Mouse (Mus musculus): Measurements from ENCODE around the gene Tmem132c. TPM values are rescaled to one million over a fixed set of nuclear protein-coding genes. Genes with fewer than 3 reads are reported as not detected.

Tmem132c gene
- under 1 TPM in 1 of 26 experiments, not detected in 25; 0.16 TPM for total RNA-seq (2018; cell fraction: chromatin; rRNA removed)
- total RNA-seq (2018; cell fraction: cytosol; rRNA removed): not detected
- not detected for total RNA-seq (2018; cell fraction: nucleus; rRNA removed)
- polyA plus RNA-seq (2018): not detected in 3 replicates

- H3K79me2 ChIP-seq (ENCODE audit: inconsistent target): no peaks in the 10 kb centered on the region
- no peaks in the 10 kb centered on the region for H3K36me3 ChIP-seq (ENCODE audit: inconsistent target)
- H3K4me3 ChIP-seq (ENCODE audit: inconsistent target): no peak within 1 kb of the TSS
- no peak within 1 kb of the TSS for H3K27ac ChIP-seq
- WGBS (ENCODE audit: missing documents): 7% methylated on average over 55 of the region's 58 CpGs
Measured at GRCm38 (mm10) chr5:127241136-127241924, at the start of gene Tmem132c. TSS of gene Tmem132c (plus strand) at chr5:127241808.

DNA sequence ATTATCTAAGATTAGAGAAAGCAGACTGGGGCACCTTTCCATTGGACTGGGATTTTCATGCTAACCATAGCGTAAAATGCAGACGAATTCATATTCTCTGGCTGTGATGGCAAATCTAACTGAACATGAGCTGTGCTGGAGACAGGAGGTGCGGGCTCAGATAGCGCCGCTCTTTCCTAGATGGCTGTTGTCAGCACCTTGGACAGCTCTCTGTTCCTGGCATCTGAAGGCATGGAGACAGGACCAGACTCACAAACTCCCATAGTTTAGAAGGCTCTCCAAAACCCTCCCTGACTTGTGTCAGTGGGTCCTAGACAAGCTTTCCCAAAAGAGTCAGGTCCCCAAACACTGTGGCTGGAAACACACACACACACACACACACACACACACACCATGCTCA, 49.7 kb upstream of the Tmem132c start:
- no peak overlapping the region for H3K27ac ChIP-seq
- H3K36me3 ChIP-seq (ENCODE audit: inconsistent target): no peaks in the 10 kb centered on the region
- no peak overlapping the region for H3K4me3 ChIP-seq (ENCODE audit: inconsistent target)
- H3K79me2 ChIP-seq (ENCODE audit: inconsistent target): no peaks in the 10 kb centered on the region
- 38% methylated on average over 5 of the region's 5 CpGs for WGBS (ENCODE audit: missing documents)

- WGBS (ENCODE audit: missing documents): 60% methylated on average over 4 of the region's 4 CpGs
- H3K36me3 ChIP-seq (ENCODE audit: inconsistent target): no peaks in the 10 kb centered on the region
- H3K4me3 ChIP-seq (ENCODE audit: inconsistent target): no peak overlapping the region
- no peak overlapping the region for H3K27ac ChIP-seq
- H3K79me2 ChIP-seq (ENCODE audit: inconsistent target): no peaks in the 10 kb centered on the region
Measured at GRCm38 (mm10) chr5:127198850-127199249, 42.8 kb upstream of the Tmem132c start.

- Histone ChIP-seq H3K27ac (no peak overlapping the region), H3K4me3 (ENCODE audit: inconsistent target) (no peak overlapping the region), H3K36me3 (ENCODE audit: inconsistent target) (no peaks in the 10 kb centered on the region), H3K79me2 (ENCODE audit: inconsistent target) (no peaks in the 10 kb centered on the region)
- 78% methylated on average over 6 of the region's 8 CpGs for WGBS (ENCODE audit: missing documents)
Measured at GRCm38 (mm10) chr5:127204881-127205280, 36.7 kb upstream of the Tmem132c start.

- WGBS (ENCODE audit: missing documents): 79% methylated on average over 3 of the region's 3 CpGs
- Histone ChIP-seq H3K27ac (no peak overlapping the region), H3K4me3 (ENCODE audit: inconsistent target) (no peak overlapping the region), H3K36me3 (ENCODE audit: inconsistent target) (no peaks in the 10 kb centered on the region), H3K79me2 (ENCODE audit: inconsistent target) (no peaks in the 10 kb centered on the region)
Measured at GRCm38 (mm10) chr5:127216389-127216788, 25.2 kb upstream of the Tmem132c start.

DNA sequence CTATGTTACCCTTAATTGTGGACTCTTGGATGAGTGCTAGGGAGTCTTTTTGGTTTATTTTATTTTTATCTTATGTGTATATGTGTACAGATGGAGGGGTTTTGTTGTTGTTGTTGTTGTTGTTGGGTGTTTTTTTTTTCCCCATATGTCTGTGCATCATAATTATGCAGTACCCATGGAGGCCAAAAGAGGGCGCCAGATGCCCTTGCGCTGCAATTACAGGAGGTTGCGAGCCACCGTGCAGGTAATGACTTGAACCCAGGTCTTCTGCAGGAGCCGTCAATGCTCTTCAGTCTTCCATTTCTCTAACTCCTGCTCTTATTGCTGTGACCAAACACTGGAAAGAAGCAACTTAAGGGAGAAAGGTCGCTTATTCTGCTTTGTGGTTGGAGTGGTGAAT, 23.9 kb upstream of the Tmem132c start:
- WGBS (ENCODE audit: missing documents): 66% methylated on average over 6 of the region's 6 CpGs
- Histone ChIP-seq H3K36me3 (ENCODE audit: inconsistent target) (no peaks in the 10 kb centered on the region), H3K27ac (no peak overlapping the region), H3K79me2 (ENCODE audit: inconsistent target) (no peaks in the 10 kb centered on the region), H3K4me3 (ENCODE audit: inconsistent target) (no peak overlapping the region)

GRCm38 (mm10) chr5:127227929-127228595, 13.5 kb upstream of the Tmem132c start:
- Histone ChIP-seq H3K27ac (no peak overlapping the region), H3K36me3 (ENCODE audit: inconsistent target) (no peaks in the 10 kb centered on the region), H3K79me2 (ENCODE audit: inconsistent target) (no peaks in the 10 kb centered on the region), H3K4me3 (ENCODE audit: inconsistent target) (no peak overlapping the region)
- 6% methylated on average over 14 of the region's 14 CpGs for WGBS (ENCODE audit: missing documents)

GRCm38 (mm10) chr5:127234715-127235114, 6.9 kb upstream of the Tmem132c start:
- Histone ChIP-seq H3K4me3 (ENCODE audit: inconsistent target) (no peak overlapping the region), H3K36me3 (ENCODE audit: inconsistent target) (no peaks in the 10 kb centered on the region), H3K79me2 (ENCODE audit: inconsistent target) (no peaks in the 10 kb centered on the region), H3K27ac (no peak overlapping the region)
- WGBS (ENCODE audit: missing documents): 9% methylated on average over 7 of the region's 7 CpGs

DNA sequence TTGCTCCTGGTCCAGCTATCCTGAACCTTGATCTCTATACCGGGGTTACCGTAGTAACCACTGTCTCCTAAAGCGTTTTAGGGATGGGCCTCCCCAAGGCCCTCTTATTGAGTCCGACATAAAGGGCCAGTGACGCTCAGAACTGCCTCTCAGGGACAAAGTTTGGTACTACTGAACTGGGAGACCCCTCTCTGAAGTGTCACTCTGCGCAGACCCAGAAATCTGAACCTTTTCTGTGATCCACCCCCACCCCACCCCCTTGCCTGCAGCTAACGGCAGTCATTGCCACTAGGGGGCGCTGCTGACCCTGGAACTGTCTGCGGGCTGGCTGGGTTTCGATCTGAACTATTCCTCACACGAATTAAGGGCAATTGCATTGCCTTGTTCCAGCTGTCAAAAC, 6.4 kb upstream of the Tmem132c start:
- WGBS (ENCODE audit: missing documents): 8% methylated on average over 11 of the region's 11 CpGs
- no peaks in the 10 kb centered on the region for H3K36me3 ChIP-seq (ENCODE audit: inconsistent target)
- no peak overlapping the region for H3K4me3 ChIP-seq (ENCODE audit: inconsistent target)
- H3K27ac ChIP-seq: no peak overlapping the region
- H3K79me2 ChIP-seq (ENCODE audit: inconsistent target): no peaks in the 10 kb centered on the region

- Histone ChIP-seq H3K36me3 (ENCODE audit: inconsistent target) (no peaks in the 10 kb centered on the region), H3K4me3 (ENCODE audit: inconsistent target) (no peak overlapping the region), H3K27ac (no peak overlapping the region), H3K79me2 (ENCODE audit: inconsistent target) (no peaks in the 10 kb centered on the region)
- 60% methylated on average over 7 of the region's 7 CpGs for WGBS (ENCODE audit: missing documents)
Measured at GRCm38 (mm10) chr5:127239706-127240105, 1.9 kb upstream of the Tmem132c start.

GRCm38 (mm10) chr5:127240646-127241045, 962 bp upstream of the Tmem132c start:
- 24% methylated on average over 4 of the region's 4 CpGs for WGBS (ENCODE audit: missing documents)
- H3K4me3 ChIP-seq (ENCODE audit: inconsistent target): no peak overlapping the region
- no peaks in the 10 kb centered on the region for H3K79me2 ChIP-seq (ENCODE audit: inconsistent target)

DNA sequence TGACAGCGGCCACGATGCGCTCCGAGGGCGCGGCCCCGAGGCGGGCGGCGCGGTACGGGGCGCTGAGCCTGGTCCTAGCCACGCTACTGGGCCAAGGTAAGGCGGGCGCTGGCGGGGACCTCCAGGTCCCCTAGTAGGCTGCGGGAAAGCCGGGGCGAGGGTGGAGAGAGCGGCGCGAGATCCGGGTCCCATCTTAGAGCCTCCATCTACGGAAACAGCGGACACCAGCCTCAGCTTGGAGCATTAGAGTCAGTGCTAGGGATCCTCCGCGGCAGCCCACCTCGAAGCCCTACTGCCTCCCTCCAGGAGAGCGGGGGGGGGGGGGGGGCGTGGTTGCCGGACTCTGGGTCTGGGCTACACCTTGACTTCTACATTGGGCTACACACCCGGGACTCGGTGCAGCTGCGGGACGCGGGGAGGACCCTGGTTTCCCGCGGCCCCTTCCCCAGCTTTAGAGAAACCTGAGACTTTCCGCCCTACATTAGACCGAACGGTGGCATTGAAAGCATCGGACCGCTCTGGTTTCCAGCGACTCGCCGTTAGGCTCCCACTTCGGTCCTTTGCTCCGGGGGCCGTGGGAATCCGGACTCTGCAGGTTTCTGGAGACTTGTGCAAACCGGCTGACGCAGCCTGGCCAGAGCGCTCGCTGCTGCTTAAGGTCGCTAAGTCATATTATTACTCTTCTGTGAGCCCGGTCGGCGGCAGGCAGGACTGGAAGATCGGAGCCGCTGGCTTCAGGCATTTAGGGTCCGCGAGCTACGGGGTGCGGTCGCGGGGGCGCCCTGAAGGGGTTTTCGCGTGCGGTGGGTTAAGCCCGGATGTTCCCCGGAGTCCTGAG, 536 bp downstream of the Tmem132c start:
- no peak overlapping the region for H3K27ac ChIP-seq
- H3K4me3 ChIP-seq (ENCODE audit: inconsistent target): no peak overlapping the region
- H3K79me2 ChIP-seq (ENCODE audit: inconsistent target): no peaks in the 10 kb centered on the region
- no peaks in the 10 kb centered on the region for H3K36me3 ChIP-seq (ENCODE audit: inconsistent target)
- WGBS (ENCODE audit: missing documents): 4% methylated on average over 70 of the region's 73 CpGs

More at GRCm38 (mm10) chr5:127240646-127241045, 962 bp upstream of the Tmem132c start:
- H3K36me3 ChIP-seq (ENCODE audit: inconsistent target): no peaks in the 10 kb centered on the region
- no peak overlapping the region for H3K27ac ChIP-seq

- Histone ChIP-seq H3K79me2 (ENCODE audit: inconsistent target) (no peaks in the 10 kb centered on the region), H3K27ac (no peak overlapping the region), H3K4me3 (ENCODE audit: inconsistent target) (no peak overlapping the region), H3K36me3 (ENCODE audit: inconsistent target) (no peaks in the 10 kb centered on the region)
- 13% methylated on average over 13 of the region's 13 CpGs for WGBS (ENCODE audit: missing documents)
Measured at GRCm38 (mm10) chr5:127242763-127243160, 1.2 kb downstream of the Tmem132c start.

GRCm38 (mm10) chr5:127243209-127243608, 1.6 kb downstream of the Tmem132c start:
- Histone ChIP-seq H3K27ac (no peak overlapping the region), H3K79me2 (ENCODE audit: inconsistent target) (no peaks in the 10 kb centered on the region), H3K4me3 (ENCODE audit: inconsistent target) (no peak overlapping the region), H3K36me3 (ENCODE audit: inconsistent target) (no peaks in the 10 kb centered on the region)
- WGBS (ENCODE audit: missing documents): 3% methylated on average over 16 of the region's 16 CpGs
